Comparison of ENCODE assay signal across 23 mouse cellular contexts in the genomic region with DNA sequence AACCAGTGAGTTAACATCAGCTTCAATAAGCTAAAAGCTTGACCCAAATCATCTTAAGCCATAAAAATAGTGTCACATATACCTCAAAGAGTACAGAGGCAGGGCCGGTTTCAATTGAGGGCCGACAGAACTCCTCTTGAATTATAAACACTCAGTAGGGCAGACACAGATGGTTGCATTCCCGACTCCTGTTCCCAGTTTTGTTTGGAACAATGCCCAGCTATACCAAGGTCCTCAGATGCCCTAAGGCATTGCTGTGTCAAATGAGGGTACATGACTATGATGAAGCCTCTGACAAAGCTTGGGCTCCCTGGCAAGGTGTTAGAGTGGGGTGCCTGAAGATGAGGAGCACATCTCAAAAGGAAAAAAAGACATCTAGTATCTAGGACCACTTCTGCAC. TPM values are rescaled to one million over a fixed set of nuclear protein-coding genes. Genes with fewer than 3 reads are reported as not detected.
A peak's percentile ranks its signal among the peaks of the same experiment; 100 is the strongest.
DNase-seq lines count a peak whose midpoint lies in the region; ATAC-seq lines count a peak whose summit lies in the region.
"Had no signal": no experiment of that assay in that cellular context is flagged by ENCODE, and none has a peak within 500 bp of the region (broad histone marks: within the 10 kb centered on the region; RNA-seq: fewer than 3 reads in every experiment).

No protein-coding gene starts in this region.

- H3K27me3 ChIP-seq in forebrain, embryonic 14.5 days (replicated peaks; ENCODE audit: control insufficient read depth, insufficient read depth, low read length) = no peaks in the 10 kb centered on the region
- no peaks in the 10 kb centered on the region for H3K27me3 ChIP-seq in forebrain, embryonic 15.5 days
- H3K27me3 ChIP-seq: CH12.LX; forebrain, embryonic 13.5 days; heart, embryonic 13.5 days; midbrain, embryonic 12.5 days; neural tube, embryonic 15.5 days; stomach, embryonic 15.5 days had no signal

- H3K9me3 ChIP-seq in forebrain, embryonic 14.5 days (replicated peaks; ENCODE audit: control insufficient read depth, low read length) = no peaks in the 10 kb centered on the region
- no peaks in the 10 kb centered on the region for H3K9me3 ChIP-seq in forebrain, embryonic 15.5 days
- H3K9me3 ChIP-seq: forebrain, embryonic 13.5 days; heart, embryonic 13.5 days; liver, embryonic 12.5 days; midbrain, embryonic 12.5 days; neural tube, embryonic 15.5 days; stomach, embryonic 15.5 days had no signal

- H3K4me1 ChIP-seq in forebrain, embryonic 14.5 days (ENCODE audit: control insufficient read depth, insufficient read depth, low read length) = no peaks in the 10 kb centered on the region
- H3K4me1 ChIP-seq in forebrain, embryonic 15.5 days = no peaks in the 10 kb centered on the region
- H3K4me1 ChIP-seq: forebrain, embryonic 13.5 days; liver, embryonic 12.5 days; midbrain, embryonic 12.5 days; neural tube, embryonic 15.5 days; stomach, embryonic 15.5 days had no signal

- H3K27ac ChIP-seq in forebrain, embryonic 14.5 days (ENCODE audit: low read depth, low read length) = no peak overlapping the region
- H3K27ac ChIP-seq in forebrain, embryonic 15.5 days (replicated peaks) = no peak overlapping the region
- H3K27ac ChIP-seq: forebrain, embryonic 13.5 days; gastrocnemius, adult 2 months; heart, embryonic 13.5 days; hindbrain, embryonic 14.5 days; liver, embryonic 12.5 days; midbrain, embryonic 12.5 days; neural tube, embryonic 15.5 days; stomach, embryonic 15.5 days had no signal

- no peak overlapping the region for H3K4me3 ChIP-seq in forebrain, embryonic 14.5 days (ENCODE audit: low read depth, low read length)
- no peak overlapping the region for H3K4me3 ChIP-seq in forebrain, embryonic 15.5 days
- H3K4me3 ChIP-seq: forebrain, embryonic 13.5 days; gastrocnemius, adult 2 months; heart, embryonic 13.5 days; liver, embryonic 12.5 days; midbrain, embryonic 12.5 days; neural tube, embryonic 15.5 days; stomach, embryonic 15.5 days had no signal

- H3K36me3 ChIP-seq in forebrain, embryonic 14.5 days (ENCODE audit: control insufficient read depth, insufficient read depth, low read length) = no peaks in the 10 kb centered on the region
- no peaks in the 10 kb centered on the region for H3K36me3 ChIP-seq in forebrain, embryonic 15.5 days
- H3K36me3 ChIP-seq: heart, embryonic 13.5 days; liver, embryonic 12.5 days; midbrain, embryonic 12.5 days; neural tube, embryonic 15.5 days; stomach, embryonic 15.5 days had no signal

- 54% methylated on average over 3 of the region's 3 CpGs for WGBS in forebrain, embryonic 14.5 days
- WGBS in forebrain, embryonic 15.5 days = 53% methylated on average over 3 of the region's 3 CpGs

- no peak overlapping the region for H3K4me2 ChIP-seq in forebrain, embryonic 14.5 days (ENCODE audit: low read length)
- H3K4me2 ChIP-seq in forebrain, embryonic 15.5 days (replicated peaks) = no peak overlapping the region
- H3K4me2 ChIP-seq: forebrain, embryonic 13.5 days; heart, embryonic 13.5 days; hindbrain, embryonic 14.5 days; liver, embryonic 12.5 days; midbrain, embryonic 12.5 days; neural tube, embryonic 15.5 days; stomach, embryonic 15.5 days had no signal

- no peak for ATAC-seq in forebrain, embryonic 14.5 days
- no peak for ATAC-seq in forebrain, embryonic 15.5 days (replicated peaks)
- ATAC-seq: forebrain, embryonic 13.5 days; liver, embryonic 12.5 days; liver, postnatal 0 days had no signal

- no peak overlapping the region for H3K9ac ChIP-seq in forebrain, embryonic 14.5 days (ENCODE audit: low read length)
- no peak overlapping the region for H3K9ac ChIP-seq in forebrain, embryonic 15.5 days (replicated peaks)
- H3K9ac ChIP-seq: forebrain, embryonic 13.5 days; heart, embryonic 13.5 days; hindbrain, embryonic 14.5 days; liver, embryonic 12.5 days; liver, postnatal 0 days; midbrain, embryonic 12.5 days; neural tube, embryonic 15.5 days; stomach, embryonic 15.5 days had no signal

- DNase-seq in forebrain, embryonic 14.5 days (ENCODE audit: low spot score) = peak; percentile 29
- peak; percentile 39 for DNase-seq in kidney, postnatal 14 days
- DNase-seq in kidney, adult 18-20 months = no peak
- DNase-seq in adipocyte (ENCODE audit: low spot score) = peak; percentile 58
- no peak for DNase-seq in retina, embryonic 14.5 days (ENCODE audit: low spot score)
- DNase-seq: adrenal gland, postnatal 14 days; gastrocnemius, adult 2 months; kidney, adult 2 months; kidney, postnatal 4 days; left cerebral cortex, postnatal 4 days; liver, postnatal 0 days; lung, postnatal 36 days; right cerebral cortex, postnatal 25 days had no signal

RNA-seq across cellular contexts. Expression of gene Atp6v0d1, which starts 9.7 kb away (rescaled TPM):
- 194 and 211 TPM in 2 replicates for polyA plus RNA-seq in forebrain, embryonic 14.5 days (2014; fragmentation: Nextera tagmentation; extraction: Ambion mirVana)
- polyA plus RNA-seq in forebrain, embryonic 15.5 days (2015; fragmentation: Nextera tagmentation; extraction: Ambion mirVana) = 184 and 193 TPM in 2 replicates

RNA-seq across cellular contexts. Expression of gene Ripor1, which starts 29.5 kb away (rescaled TPM):
- polyA plus RNA-seq in forebrain, embryonic 14.5 days (2014; fragmentation: Nextera tagmentation; extraction: Ambion mirVana) = 14.9 and 21.7 TPM in 2 replicates
- polyA plus RNA-seq in forebrain, embryonic 15.5 days (2015; fragmentation: Nextera tagmentation; extraction: Ambion mirVana) = 26.5 and 29.0 TPM in 2 replicates

RNA-seq across cellular contexts. Expression of gene Hsd11b2, which starts 57.0 kb away (rescaled TPM):
- polyA plus RNA-seq in forebrain, embryonic 14.5 days (2014; fragmentation: Nextera tagmentation; extraction: Ambion mirVana) = 1.1 and 1.8 TPM in 2 replicates
- 1.4 and 1.7 TPM in 2 replicates for polyA plus RNA-seq in forebrain, embryonic 15.5 days (2015; fragmentation: Nextera tagmentation; extraction: Ambion mirVana)
- polyA plus RNA-seq: cortical plate, adult 2 months had no signal

Comparison
In these comparisons a context has a peak if more than half of its experiments do, and no peak if none do; other contexts are left out.
1. DNase-seq: peak in forebrain, embryonic 14.5 days (single experiment), kidney, postnatal 14 days (single experiment) and adipocyte (single experiment); none in kidney, adult 18-20 months (single experiment) and retina, embryonic 14.5 days (single experiment).